Mouse (Mus musculus) embryo, embryonic 10.5 days (tissue): Measurements from ENCODE around the gene Acpp.
"Not testable (repeated sequence)": the region's sequence is repeated elsewhere in the genome, so short reads cannot be mapped to it uniquely, and the experiment has no call there.

Experiments used
- DNase-seq: peaks from one replicate; pipeline ENCODE4 v3.0.0-alpha.2; 2015; ENCODE audit warnings: low spot score

Acpp gene

GRCm38 (mm10) chr9:104337183-104337931 lies at the start of gene Acpp:
Gene Acpp (minus strand): TSS chr9:104337748.
- DNase-seq: peak; percentile 81

- no peak for DNase-seq
Observed at GRCm38 (mm10) chr9:104382571-104383170, 45.1 kb upstream of the Acpp start.

- peak; percentile 77 for DNase-seq
Observed at GRCm38 (mm10) chr9:104379532-104380162, 42.1 kb upstream of the Acpp start.

- DNase-seq: no peak
Observed at GRCm38 (mm10) chr9:104375573-104375972, 38.0 kb upstream of the Acpp start.

- peak; percentile 59 for DNase-seq
Observed at GRCm38 (mm10) chr9:104373253-104373652, 35.7 kb upstream of the Acpp start.

- DNase-seq: no peak
Observed at GRCm38 (mm10) chr9:104366983-104367382, 29.4 kb upstream of the Acpp start.

- not testable (repeated sequence) for DNase-seq
Observed at GRCm38 (mm10) chr9:104361951-104362350, 24.4 kb upstream of the Acpp start.

GRCm38 (mm10) chr9:104361073-104361891 lies 23.7 kb upstream of the Acpp start:
- no peak for DNase-seq

- no peak for DNase-seq
Observed at GRCm38 (mm10) chr9:104360389-104360788, 22.8 kb upstream of the Acpp start.

GRCm38 (mm10) chr9:104355521-104356270 lies 18.1 kb upstream of the Acpp start:
- no peak for DNase-seq

GRCm38 (mm10) chr9:104344136-104344535 lies 6.6 kb upstream of the Acpp start:
- no peak for DNase-seq

GRCm38 (mm10) chr9:104339483-104339882 lies 1.9 kb upstream of the Acpp start:
- no peak for DNase-seq

- no peak for DNase-seq
Observed at GRCm38 (mm10) chr9:104338489-104339427, 1.2 kb upstream of the Acpp start.

GRCm38 (mm10) chr9:104331301-104331700 lies 6.2 kb downstream of the Acpp start:
- no peak for DNase-seq

- DNase-seq: no peak
Observed at GRCm38 (mm10) chr9:104328655-104329054, 8.9 kb downstream of the Acpp start.

GRCm38 (mm10) chr9:104321519-104321918 lies 16.0 kb downstream of the Acpp start:
- no peak for DNase-seq

- no peak for DNase-seq
Observed at GRCm38 (mm10) chr9:104316351-104316750, 21.2 kb downstream of the Acpp start.

- DNase-seq: peak; percentile 80
Observed at GRCm38 (mm10) chr9:104315499-104315898, 22.0 kb downstream of the Acpp start.

GRCm38 (mm10) chr9:104306734-104307133 lies 30.8 kb downstream of the Acpp start:
- DNase-seq: peak; percentile 87

- no peak for DNase-seq
Observed at GRCm38 (mm10) chr9:104305333-104306111, 32.0 kb downstream of the Acpp start.
